Mouse (Mus musculus): ENCODE data around the gene Cd2ap. TPM values are rescaled to one million over a fixed set of nuclear protein-coding genes. Genes with fewer than 3 reads are reported as not detected.

Cd2ap gene
- total and polyA plus RNA-seq, 3 experiments = 10.7 to 14.3 TPM; not detected in 1

DNA sequence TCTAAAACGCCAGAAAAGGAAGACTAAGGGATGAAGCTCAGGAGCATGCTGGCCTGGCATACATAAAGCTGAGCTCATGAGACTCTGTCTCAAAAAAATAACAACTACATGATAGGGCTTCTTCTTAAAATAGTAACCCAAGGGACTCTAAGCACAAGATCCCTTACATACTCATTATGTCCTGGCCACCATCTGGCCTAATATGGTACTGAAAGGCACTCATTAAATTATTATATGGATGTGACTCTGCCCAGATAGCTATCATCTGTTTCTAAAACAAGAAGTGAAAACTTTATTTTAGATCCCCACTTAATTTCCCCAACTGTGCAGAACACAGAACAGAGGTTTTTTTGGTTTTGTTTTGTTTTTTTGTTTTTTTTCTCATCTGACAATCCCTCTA, 6.4 kb upstream of the Cd2ap start:
- TF ChIP-seq MAFK (IDR thresholded peaks at IDR 0.05; ENCODE audit: borderline replicate concordance, low read depth, low read length) = no peak
- Histone ChIP-seq H3K4me1 (ENCODE audit: control insufficient read depth in 1 of 2, insufficient read depth in 2 of 2, low read length in 2 of 2) (peaks cover 0 to 10% of the 10 kb centered on the region in 2 experiments; a peak in 2 of 4 replicates), H3K9ac (ENCODE audit: control insufficient read depth, low read depth, low read length, poor library complexity, severe bottlenecking) (no peak overlapping the region), H3K9me3 (replicated peaks; ENCODE audit: insufficient read depth, low read length) (no peaks in the 10 kb centered on the region), H3K27me3 (ENCODE audit: control insufficient read depth in 1 of 2, insufficient read depth in 2 of 2, low read length in 2 of 2) (no peaks in the 10 kb centered on the region), H3K79me2 (ENCODE audit: control insufficient read depth, insufficient read depth, low read length, poor library complexity) (no peaks in the 10 kb centered on the region), H3K27ac (ENCODE audit: control insufficient read depth, low read depth, low read length) (no peak overlapping the region), H3K36me3 (ENCODE audit: control insufficient read depth in 1 of 2, insufficient read depth in 2 of 2, low read length in 2 of 2) (no peaks in the 10 kb centered on the region), H3K4me3 (ENCODE audit: control insufficient read depth in 1 of 2, insufficient read depth in 1 of 2, low read depth in 2 of 2, low read length in 2 of 2) (no peak overlapping the region)
- peak; percentile 32 for DNase-seq (ENCODE audit: low read depth, low spot score)

DNA sequence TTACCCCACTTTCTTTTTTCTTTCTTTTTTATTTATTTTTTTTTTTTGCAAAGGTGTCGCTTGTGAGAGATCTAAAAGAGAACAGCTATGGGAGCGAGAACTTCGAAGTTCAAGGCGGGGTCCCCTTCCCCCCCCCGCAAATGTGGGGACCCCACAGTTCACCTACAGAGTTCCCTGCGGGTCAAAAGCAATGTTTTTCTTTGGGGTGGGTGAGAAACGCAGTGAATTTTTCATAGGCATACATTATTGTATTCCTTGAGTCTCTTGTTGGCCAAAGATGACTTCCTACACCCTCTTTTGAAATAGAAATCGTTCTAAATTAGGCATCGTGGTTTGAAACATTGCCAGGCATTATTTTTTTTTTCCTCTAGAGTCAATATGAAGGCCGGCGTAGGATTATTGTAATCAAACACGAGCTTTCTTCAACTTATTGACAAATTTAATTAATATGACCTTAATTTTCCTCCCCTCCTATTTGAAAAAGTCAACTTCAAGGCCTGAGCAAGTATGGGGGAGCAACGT, 500 bp upstream of the Cd2ap start:
- peak overlapping the region; percentile 94 for H3K9ac ChIP-seq (ENCODE audit: control insufficient read depth, low read depth, low read length, poor library complexity, severe bottlenecking)
- peaks cover 7% of the 10 kb centered on the region for H3K79me2 ChIP-seq (ENCODE audit: control insufficient read depth, insufficient read depth, low read length, poor library complexity)
- H3K4me1 ChIP-seq (ENCODE audit: control insufficient read depth in 1 of 2, insufficient read depth in 2 of 2, low read length in 2 of 2) = no peaks in the 10 kb centered on the region; a peak in 1 of 4 replicates
- H3K27me3 ChIP-seq (ENCODE audit: control insufficient read depth in 1 of 2, insufficient read depth in 2 of 2, low read length in 2 of 2) = no peaks in the 10 kb centered on the region
- no peak overlapping the region for H3K27ac ChIP-seq (ENCODE audit: control insufficient read depth, low read depth, low read length)
- peak; percentile 31 for DNase-seq (ENCODE audit: low read depth, low spot score)
- peak overlapping the region; percentile 58 for H3K4me3 ChIP-seq (ENCODE audit: control insufficient read depth in 1 of 2, insufficient read depth in 1 of 2, low read depth in 2 of 2, low read length in 2 of 2)
- H3K36me3 ChIP-seq (ENCODE audit: control insufficient read depth in 1 of 2, insufficient read depth in 2 of 2, low read length in 2 of 2) = peaks cover 0 to 5% of the 10 kb centered on the region in 2 experiments; a peak in 2 of 4 replicates
- TF ChIP-seq ZNF384 (IDR thresholded peaks at IDR 0.05; ENCODE audit: low read depth, low read length) (peak; percentile 79), NRF1 (IDR thresholded peaks at IDR 0.05; ENCODE audit: insufficient read depth, low read depth, low read length, poor library complexity, severe bottlenecking) (no peak), MEF2A (IDR thresholded peaks at IDR 0.05; ENCODE audit: extremely low read depth, insufficient replicate concordance, low read depth, low read length, poor library complexity, severe bottlenecking) (peak; percentile 21; the same call in 1 of the 2 replicates)
- no peaks in the 10 kb centered on the region for H3K9me3 ChIP-seq (replicated peaks; ENCODE audit: insufficient read depth, low read length)

DNA sequence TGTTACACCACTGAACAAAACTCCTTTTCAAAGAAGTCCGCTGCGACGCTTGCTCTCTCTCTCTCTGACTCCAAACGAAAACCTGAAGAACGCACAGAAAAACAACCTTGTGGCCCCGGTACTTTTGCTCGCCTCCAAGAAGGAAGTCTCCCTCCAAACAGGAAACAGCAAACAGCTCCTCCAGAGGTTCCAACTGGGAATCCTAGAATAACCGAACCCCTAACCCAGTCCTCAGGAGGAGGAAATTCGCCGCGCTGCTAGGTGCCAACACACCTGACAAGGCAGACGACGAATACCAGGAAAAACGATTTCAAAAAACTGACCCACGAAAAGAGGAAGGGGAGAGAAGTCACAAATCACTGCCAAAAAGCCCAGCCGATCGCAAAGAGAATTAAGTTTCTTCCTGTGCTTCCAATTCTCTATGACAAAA, 879 bp downstream of the Cd2ap start:
- no peaks in the 10 kb centered on the region for H3K9me3 ChIP-seq (replicated peaks; ENCODE audit: insufficient read depth, low read length)
- H3K27me3 ChIP-seq (ENCODE audit: control insufficient read depth in 1 of 2, insufficient read depth in 2 of 2, low read length in 2 of 2) = no peaks in the 10 kb centered on the region
- H3K4me1 ChIP-seq (ENCODE audit: control insufficient read depth in 1 of 2, insufficient read depth in 2 of 2, low read length in 2 of 2) = no peaks in the 10 kb centered on the region; a peak in 1 of 4 replicates
- DNase-seq (ENCODE audit: low read depth, low spot score) = peak; percentile 41
- H3K36me3 ChIP-seq (ENCODE audit: control insufficient read depth in 1 of 2, insufficient read depth in 2 of 2, low read length in 2 of 2) = peaks cover 0 to 5% of the 10 kb centered on the region in 2 experiments; a peak in 2 of 4 replicates
- H3K9ac ChIP-seq (ENCODE audit: control insufficient read depth, low read depth, low read length, poor library complexity, severe bottlenecking) = peak overlapping the region; percentile 94
- peaks cover 7% of the 10 kb centered on the region for H3K79me2 ChIP-seq (ENCODE audit: control insufficient read depth, insufficient read depth, low read length, poor library complexity)
- no peak overlapping the region for H3K27ac ChIP-seq (ENCODE audit: control insufficient read depth, low read depth, low read length)
- H3K4me3 ChIP-seq (ENCODE audit: control insufficient read depth in 1 of 2, insufficient read depth in 1 of 2, low read depth in 2 of 2, low read length in 2 of 2) = peak overlapping the region; percentile 58
- TF ChIP-seq MXI1 (IDR thresholded peaks at IDR 0.05; ENCODE audit: low read depth, low read length) (no peak), JUND (IDR thresholded peaks at IDR 0.05; ENCODE audit: low read depth, low read length) (no peak), E2F4 (IDR thresholded peaks at IDR 0.05; ENCODE audit: borderline replicate concordance, low read depth, low read length) (no peak), HCFC1 (IDR thresholded peaks at IDR 0.05; ENCODE audit: low read depth, low read length) (no peak), MEF2A (IDR thresholded peaks at IDR 0.05; ENCODE audit: extremely low read depth, insufficient replicate concordance, low read depth, low read length, poor library complexity, severe bottlenecking) (no peak), BHLHE40 (IDR thresholded peaks at IDR 0.05; ENCODE audit: borderline replicate concordance, low read depth, low read length) (no peak), MAZ (IDR thresholded peaks at IDR 0.05; ENCODE audit: low read depth, low read length) (no peak)

All from MEL (cell line).